Mouse (Mus musculus) megakaryocyte, embryonic 14.5 days (primary cell): ENCODE data around the gene Ubald2.

Source experiments
- FLI1 ChIP-seq: IDR thresholded peaks from 2 replicates; pipeline ENCODE4 v1.6.1; 2012; ENCODE audit warnings: low read length, inconsistent platforms, mixed read lengths
- GATA1 ChIP-seq: IDR thresholded peaks from 3 replicates; pipeline ENCODE4 v1.6.1; 2012; ENCODE audit warnings: mixed read lengths, low read length, inconsistent platforms, borderline replicate concordance

DNA sequence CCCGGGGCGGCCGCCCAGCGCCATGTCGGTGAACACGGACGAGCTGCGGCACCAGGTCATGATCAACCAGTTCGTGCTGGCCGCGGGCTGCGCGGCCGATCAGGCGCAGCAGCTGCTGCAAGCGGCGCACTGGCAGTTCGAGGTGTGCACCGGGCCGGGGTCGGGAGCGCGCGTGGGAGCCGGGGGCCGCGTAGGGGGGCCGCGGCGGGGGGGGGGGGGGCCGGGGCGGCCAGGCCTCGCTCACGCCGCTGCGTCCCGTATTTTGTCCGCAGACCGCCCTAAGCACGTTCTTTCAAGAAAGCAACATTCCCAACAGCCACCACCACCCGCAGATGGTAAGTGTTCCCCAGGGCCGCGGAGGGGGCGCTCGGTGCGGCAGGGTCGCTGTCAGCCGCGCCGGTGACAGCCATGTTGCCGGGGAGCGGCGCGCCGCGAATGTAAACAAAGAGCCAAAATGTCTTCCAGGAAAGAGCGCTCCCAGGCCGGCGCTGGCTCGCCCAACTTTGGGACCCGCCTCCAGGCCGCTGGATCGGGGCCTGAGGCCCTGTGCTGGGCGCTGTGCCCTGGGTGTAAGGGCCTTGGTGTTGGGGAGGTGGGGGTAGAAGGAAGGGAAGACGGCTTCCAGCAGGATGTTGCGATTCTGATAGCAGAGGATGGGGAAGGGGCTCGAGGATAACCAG is 533 bp downstream of the Ubald2 start:
- no peak for TF ChIP-seq GATA1
- no peak for TF ChIP-seq FLI1
